Mouse (Mus musculus) forebrain, embryonic 11.5 days (tissue): ENCODE measurements around the gene Cd300lg. TPM values are rescaled to one million over a fixed set of nuclear protein-coding genes. Genes with fewer than 3 reads are reported as not detected.

ENCODE experiments used
- ATAC-seq: fragments of 200-750 bp; cut with Nextera tagmentation; replicated peaks from 2 replicates; pipeline ENCODE4 v1.8.0; 2017; ENCODE audit warnings: moderate TSS enrichment; ENCODE audit not compliant: low FRiP score
- DNase-seq: peaks from one replicate; pipeline ENCODE4 v3.0.0-alpha.2; 2017; ENCODE audit warnings: low spot score
- H3K27ac ChIP-seq: fragments of 300-500 bp; sonication (generic); 2 replicates; pipeline ENCODE4 v1.5.1; 2014; ENCODE audit warnings: low read depth, low read length
- H3K27me3 ChIP-seq: fragments of 300-500 bp; sonication (generic); 2 replicates; pipeline ENCODE4 v1.6.1; 2014; ENCODE audit warnings: mild to moderate bottlenecking, low read length, mixed read lengths; ENCODE audit not compliant: control insufficient read depth, insufficient read depth
- H3K36me3 ChIP-seq: fragments of 300-500 bp; sonication (generic); 2 replicates; pipeline ENCODE4 v1.6.1; 2014; ENCODE audit warnings: mild to moderate bottlenecking, low read length, moderate library complexity, mixed read lengths; ENCODE audit not compliant: control insufficient read depth, insufficient read depth
- H3K4me1 ChIP-seq: fragments of 300-500 bp; sonication (generic); replicated peaks from 2 replicates; pipeline ENCODE4 v1.6.1; 2014; ENCODE audit warnings: low read length, mixed read lengths; ENCODE audit not compliant: control insufficient read depth, insufficient read depth
- H3K4me2 ChIP-seq: fragments of 300-500 bp; sonication (generic); 2 replicates; pipeline ENCODE4 v1.6.1; 2014; ENCODE audit warnings: low read depth, mild to moderate bottlenecking, low read length, moderate library complexity, mixed read lengths; ENCODE audit not compliant: severe bottlenecking
- H3K4me3 ChIP-seq: fragments of 300-500 bp; sonication (generic); 2 replicates; pipeline ENCODE4 v1.5.1; 2014; ENCODE audit warnings: low read depth, low read length
- H3K9ac ChIP-seq: fragments of 300-500 bp; sonication (generic); 2 replicates; pipeline ENCODE4 v1.6.1; 2014; ENCODE audit warnings: low read length
- H3K9me3 ChIP-seq: fragments of 300-500 bp; sonication (generic); 2 replicates; pipeline ENCODE4 v1.6.1; 2016; ENCODE audit warnings: low read length, mixed read lengths; ENCODE audit not compliant: control insufficient read depth
- WGBS: fragments of 180-500 bp; shearing (Covaris S2); extraction: QIAGEN DNeasy Blood & Tissue Kit; methylation state at CpG from one replicate; pipeline ENCODE4 v1.1.7; 2014; 5-methylcytosine and 5-hydroxymethylcytosine counted together
- polyA plus RNA-seq: library from polyadenylated mRNA; unstranded; fragments of >200 nt; fragmentation: Nextera tagmentation; extraction: Ambion mirVana; gene quantifications from 2 replicates; pipeline ENCODE4 v1.2.1, GENCODE M21; 2014

Cd300lg gene
- polyA plus RNA-seq, 1 experiment from 2014 or later = 0.20 TPM

GRCm38 (mm10) chr11:102069633-102070032, 28.3 kb downstream of the Cd300lg start:
- Histone ChIP-seq H3K27me3 (no peaks in the 10 kb centered on the region), H3K27ac (no peak overlapping the region), H3K4me3 (no peak overlapping the region), H3K4me2 (no peak overlapping the region), H3K36me3 (no peaks in the 10 kb centered on the region), H3K4me1 (0 out of 2 replicates have a peak, but pooled peaks cover 1% of the 10 kb centered on the region), H3K9me3 (no peaks in the 10 kb centered on the region), H3K9ac (no peak overlapping the region)
- no peak for DNase-seq
- no peak for ATAC-seq
- WGBS = 58% methylated on average over 11 of the region's 11 CpGs

- 7% methylated on average over 13 of the region's 13 CpGs for WGBS
- H3K4me1 ChIP-seq = 0 out of 2 replicates have a peak, but pooled peaks cover 1% of the 10 kb centered on the region
- H3K36me3 ChIP-seq = no peaks in the 10 kb centered on the region
- no peak overlapping the region for H3K9ac ChIP-seq
- no peak overlapping the region for H3K4me2 ChIP-seq
- ATAC-seq (no peak), DNase-seq (no peak)
- H3K27ac ChIP-seq = no peak overlapping the region
- H3K4me3 ChIP-seq = no peak overlapping the region
- H3K27me3 ChIP-seq = no peaks in the 10 kb centered on the region
- no peaks in the 10 kb centered on the region for H3K9me3 ChIP-seq
These were observed 29.1 kb downstream of the Cd300lg start for GRCm38 (mm10) chr11:102070426-102070825.

DNA sequence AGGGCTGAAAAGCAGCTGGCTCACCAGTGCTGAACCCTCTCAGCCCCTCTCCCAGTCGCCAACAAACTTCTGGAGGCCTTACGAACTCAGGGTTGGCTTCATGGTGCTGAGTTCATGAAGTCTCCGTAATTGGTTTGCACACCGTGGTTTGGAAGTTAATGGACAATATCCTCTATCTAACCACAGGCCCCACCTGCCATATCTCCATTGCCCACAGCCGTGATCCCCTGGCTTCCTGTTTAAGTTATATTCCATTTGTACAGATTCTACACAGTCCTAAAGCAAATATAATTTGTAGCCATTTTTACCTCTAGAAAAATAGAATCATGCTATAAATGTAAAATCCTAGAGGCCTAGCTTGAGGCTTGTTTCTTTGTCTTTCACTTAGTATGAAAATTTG, 31.4 kb downstream of the Cd300lg start:
- Histone ChIP-seq H3K27me3 (no peaks in the 10 kb centered on the region), H3K4me2 (no peak overlapping the region), H3K27ac (no peak overlapping the region), H3K9me3 (no peaks in the 10 kb centered on the region), H3K36me3 (no peaks in the 10 kb centered on the region), H3K4me1 (0 out of 2 replicates have a peak, but pooled peaks cover 1% of the 10 kb centered on the region), H3K4me3 (no peak overlapping the region), H3K9ac (no peak overlapping the region)
- no peak for DNase-seq
- 88% methylated on average over 5 of the region's 5 CpGs for WGBS
- ATAC-seq = no peak

- 86% methylated on average over 14 of the region's 14 CpGs for WGBS
- Histone ChIP-seq H3K4me2 (no peak overlapping the region), H3K9ac (no peak overlapping the region), H3K27ac (no peak overlapping the region), H3K4me1 (0 out of 2 replicates have a peak, but pooled peaks cover 1% of the 10 kb centered on the region), H3K27me3 (no peaks in the 10 kb centered on the region), H3K9me3 (no peaks in the 10 kb centered on the region), H3K36me3 (no peaks in the 10 kb centered on the region), H3K4me3 (no peak overlapping the region)
- no peak for DNase-seq
- ATAC-seq = no peak
These were observed 32.4 kb downstream of the Cd300lg start for GRCm38 (mm10) chr11:102073722-102074121.

DNA sequence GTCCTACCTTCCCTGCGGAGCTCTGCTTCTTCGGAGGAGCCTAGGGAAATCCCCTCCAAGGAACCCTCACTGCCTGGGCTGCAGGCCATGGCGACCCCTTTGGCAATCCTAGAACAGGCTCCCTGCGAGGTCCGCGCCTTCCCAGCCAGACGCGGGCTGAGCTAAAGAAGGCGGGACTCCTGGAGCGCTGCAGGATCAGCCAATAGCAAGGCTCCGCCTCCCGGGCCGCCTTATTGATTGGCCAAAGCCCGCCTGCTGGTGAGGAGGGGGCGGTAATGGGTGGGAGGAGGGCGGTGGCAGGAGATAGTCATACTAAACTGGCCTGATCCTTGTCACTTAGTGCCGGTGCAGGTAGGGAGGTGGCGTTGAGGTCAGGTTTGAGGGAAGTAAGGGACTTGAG, 41.0 kb downstream of the Cd300lg start:
- Histone ChIP-seq H3K36me3 (no peaks in the 10 kb centered on the region), H3K4me2 (peak overlapping the region; percentile 63), H3K9me3 (no peaks in the 10 kb centered on the region), H3K27me3 (no peaks in the 10 kb centered on the region), H3K27ac (no peak overlapping the region), H3K9ac (peak overlapping the region; percentile 50; the same call in 1 of the 2 replicates), H3K4me3 (peak overlapping the region; percentile 25), H3K4me1 (peaks cover 15% of the 10 kb centered on the region)
- under 1% methylated on average over 18 of the region's 18 CpGs for WGBS
- peak; percentile 91 for DNase-seq
- ATAC-seq = peak; percentile 89

- no peaks in the 10 kb centered on the region for H3K36me3 ChIP-seq
- no peak overlapping the region for H3K4me2 ChIP-seq
- no peaks in the 10 kb centered on the region for H3K9me3 ChIP-seq
- H3K4me1 ChIP-seq = peaks cover 16% of the 10 kb centered on the region
- no peak for DNase-seq
- no peaks in the 10 kb centered on the region for H3K27me3 ChIP-seq
- H3K27ac ChIP-seq = no peak overlapping the region
- no peak overlapping the region for H3K4me3 ChIP-seq
- H3K9ac ChIP-seq = no peak overlapping the region
- ATAC-seq = no peak
- 59% methylated on average over 4 of the region's 4 CpGs for WGBS
These were observed 41.9 kb downstream of the Cd300lg start for GRCm38 (mm10) chr11:102083193-102083592.

GRCm38 (mm10) chr11:102084159-102084558, 42.9 kb downstream of the Cd300lg start:
- Histone ChIP-seq H3K9me3 (no peaks in the 10 kb centered on the region), H3K4me3 (no peak overlapping the region), H3K27me3 (no peaks in the 10 kb centered on the region), H3K9ac (no peak overlapping the region), H3K4me1 (peaks cover 19% of the 10 kb centered on the region), H3K4me2 (no peak overlapping the region), H3K36me3 (no peaks in the 10 kb centered on the region), H3K27ac (no peak overlapping the region)
- 6% methylated on average over 7 of the region's 7 CpGs for WGBS
- DNase-seq (no peak), ATAC-seq (no peak)

GRCm38 (mm10) chr11:102086331-102086730, 45.0 kb downstream of the Cd300lg start:
- no peak for ATAC-seq
- Histone ChIP-seq H3K27me3 (no peaks in the 10 kb centered on the region), H3K4me3 (peak overlapping the region; percentile 73), H3K27ac (peak overlapping the region; percentile 90), H3K4me1 (peaks cover 24% of the 10 kb centered on the region), H3K4me2 (peak overlapping the region; percentile 93), H3K9ac (peak overlapping the region; percentile 72; the same call in 1 of the 2 replicates), H3K9me3 (no peaks in the 10 kb centered on the region), H3K36me3 (no peaks in the 10 kb centered on the region)
- peak; percentile 72 for DNase-seq
- WGBS = 8% methylated on average over 3 of the region's 3 CpGs

GRCm38 (mm10) chr11:102087081-102087751, 45.9 kb downstream of the Cd300lg start:
- Histone ChIP-seq H3K36me3 (no peaks in the 10 kb centered on the region), H3K9ac (peak overlapping the region; percentile 72), H3K27ac (peak overlapping the region; percentile 90), H3K4me1 (peaks cover 19% of the 10 kb centered on the region; the same call in 1 of the 2 replicates), H3K4me2 (peak overlapping the region; percentile 93), H3K9me3 (no peaks in the 10 kb centered on the region), H3K4me3 (peak overlapping the region; percentile 73), H3K27me3 (no peaks in the 10 kb centered on the region)
- ATAC-seq = peak; percentile 84
- under 1% methylated on average over 39 of the region's 39 CpGs for WGBS
- peak; percentile 94 for DNase-seq
